Mouse (Mus musculus): ENCODE data around the gene Zfp335. TPM values are rescaled to one million over a fixed set of nuclear protein-coding genes. Genes with fewer than 3 reads are reported as not detected.

Gene Zfp335
- total and polyA plus RNA-seq, 2 experiments = 2.4 to 18.9 TPM

GRCm38 (mm10) chr2:164895885-164896284 lies 15.7 kb downstream of the Zfp335 start:
- Histone ChIP-seq H3K27ac (replicated peaks; ENCODE audit: insufficient read depth, low read depth, low read length) (no peak overlapping the region), H3K9ac (ENCODE audit: low read depth, low read length) (no peak overlapping the region), H3K4me3 (ENCODE audit: insufficient read depth, low read depth, low read length) (no peak overlapping the region), H3K4me1 (ENCODE audit: control insufficient read depth, insufficient read depth, low read length) (peaks cover 2% of the 10 kb centered on the region; the same call in 1 of the 2 replicates), H3K27me3 (ENCODE audit: control insufficient read depth, insufficient read depth, low read length) (no peaks in the 10 kb centered on the region), H3K36me3 (ENCODE audit: control insufficient read depth, insufficient read depth, low read length) (peaks cover 37% of the 10 kb centered on the region), H3K79me2 (ENCODE audit: control insufficient read depth, insufficient read depth, low read length) (no peaks in the 10 kb centered on the region)
- TF ChIP-seq CTCF (IDR thresholded peaks at IDR 0.05; ENCODE audit: low read depth, low read length) (no peak), POLR2A (IDR thresholded peaks at IDR 0.05; ENCODE audit: extremely low read depth, insufficient read depth, low read length) (no peak)
- 97% methylated on average over 6 of the region's 6 CpGs for WGBS
- DNase-seq (ENCODE audit: extremely low read depth, low read depth, low spot score) = no peak

- no peaks in the 10 kb centered on the region for H3K79me2 ChIP-seq (ENCODE audit: control insufficient read depth, insufficient read depth, low read length)
- H3K27me3 ChIP-seq (ENCODE audit: control insufficient read depth, insufficient read depth, low read length) = no peaks in the 10 kb centered on the region
- H3K36me3 ChIP-seq (ENCODE audit: control insufficient read depth, insufficient read depth, low read length) = peaks cover 34% of the 10 kb centered on the region
- H3K9ac ChIP-seq (ENCODE audit: low read depth, low read length) = no peak overlapping the region
- no peak for DNase-seq (ENCODE audit: extremely low read depth, low read depth, low spot score)
- WGBS = 74% methylated on average over 1 of the region's 1 CpGs
- no peak overlapping the region for H3K27ac ChIP-seq (replicated peaks; ENCODE audit: insufficient read depth, low read depth, low read length)
- TF ChIP-seq CTCF (IDR thresholded peaks at IDR 0.05; ENCODE audit: low read depth, low read length) = no peak
- no peak for TF ChIP-seq POLR2A (IDR thresholded peaks at IDR 0.05; ENCODE audit: extremely low read depth, insufficient read depth, low read length)
- H3K4me1 ChIP-seq (ENCODE audit: control insufficient read depth, insufficient read depth, low read length) = peaks cover 2% of the 10 kb centered on the region; the same call in 1 of the 2 replicates
- H3K4me3 ChIP-seq (ENCODE audit: insufficient read depth, low read depth, low read length) = no peak overlapping the region
Observed at GRCm38 (mm10) chr2:164894644-164895043, 16.9 kb downstream of the Zfp335 start.

- Histone ChIP-seq H3K27me3 (ENCODE audit: control insufficient read depth, insufficient read depth, low read length) (no peaks in the 10 kb centered on the region), H3K79me2 (ENCODE audit: control insufficient read depth, insufficient read depth, low read length) (no peaks in the 10 kb centered on the region), H3K4me3 (ENCODE audit: insufficient read depth, low read depth, low read length) (no peak overlapping the region), H3K9ac (ENCODE audit: low read depth, low read length) (no peak overlapping the region), H3K4me1 (ENCODE audit: control insufficient read depth, insufficient read depth, low read length) (peaks cover 2% of the 10 kb centered on the region; the same call in 1 of the 2 replicates), H3K27ac (replicated peaks; ENCODE audit: insufficient read depth, low read depth, low read length) (no peak overlapping the region), H3K36me3 (ENCODE audit: control insufficient read depth, insufficient read depth, low read length) (peaks cover 30% of the 10 kb centered on the region; the same call in 1 of the 2 replicates)
- WGBS = 81% methylated on average over 5 of the region's 5 CpGs
- no peak for TF ChIP-seq CTCF (IDR thresholded peaks at IDR 0.05; ENCODE audit: low read depth, low read length)
- no peak for TF ChIP-seq POLR2A (IDR thresholded peaks at IDR 0.05; ENCODE audit: extremely low read depth, insufficient read depth, low read length)
- no peak for DNase-seq (ENCODE audit: extremely low read depth, low read depth, low spot score)
Observed at GRCm38 (mm10) chr2:164894048-164894447, 17.5 kb downstream of the Zfp335 start.

GRCm38 (mm10) chr2:164892696-164893216 lies 18.8 kb downstream of the Zfp335 start:
- no peak overlapping the region for H3K9ac ChIP-seq (ENCODE audit: low read depth, low read length)
- no peaks in the 10 kb centered on the region for H3K27me3 ChIP-seq (ENCODE audit: control insufficient read depth, insufficient read depth, low read length)
- TF ChIP-seq POLR2A (IDR thresholded peaks at IDR 0.05; ENCODE audit: extremely low read depth, insufficient read depth, low read length) = no peak
- no peak for TF ChIP-seq CTCF (IDR thresholded peaks at IDR 0.05; ENCODE audit: low read depth, low read length)
- 87% methylated on average over 6 of the region's 6 CpGs for WGBS
- no peak overlapping the region for H3K4me3 ChIP-seq (ENCODE audit: insufficient read depth, low read depth, low read length)
- H3K27ac ChIP-seq (replicated peaks; ENCODE audit: insufficient read depth, low read depth, low read length) = no peak overlapping the region
- no peaks in the 10 kb centered on the region for H3K79me2 ChIP-seq (ENCODE audit: control insufficient read depth, insufficient read depth, low read length)
- H3K4me1 ChIP-seq (ENCODE audit: control insufficient read depth, insufficient read depth, low read length) = peaks cover 2% of the 10 kb centered on the region; the same call in 1 of the 2 replicates
- DNase-seq (ENCODE audit: extremely low read depth, low read depth, low spot score) = no peak
- peaks cover 26% of the 10 kb centered on the region; the same call in 1 of the 2 replicates for H3K36me3 ChIP-seq (ENCODE audit: control insufficient read depth, insufficient read depth, low read length)

GRCm38 (mm10) chr2:164891908-164892695 lies 19.5 kb downstream of the Zfp335 start:
- Histone ChIP-seq H3K4me3 (ENCODE audit: insufficient read depth, low read depth, low read length) (no peak overlapping the region), H3K36me3 (ENCODE audit: control insufficient read depth, insufficient read depth, low read length) (peaks cover 25% of the 10 kb centered on the region), H3K9ac (ENCODE audit: low read depth, low read length) (no peak overlapping the region), H3K79me2 (ENCODE audit: control insufficient read depth, insufficient read depth, low read length) (no peaks in the 10 kb centered on the region), H3K27me3 (ENCODE audit: control insufficient read depth, insufficient read depth, low read length) (no peaks in the 10 kb centered on the region), H3K27ac (replicated peaks; ENCODE audit: insufficient read depth, low read depth, low read length) (peak overlapping the region; percentile 26; the same call in 1 of the 2 replicates), H3K4me1 (ENCODE audit: control insufficient read depth, insufficient read depth, low read length) (peaks cover 2% of the 10 kb centered on the region; the same call in 1 of the 2 replicates)
- TF ChIP-seq POLR2A (IDR thresholded peaks at IDR 0.05; ENCODE audit: extremely low read depth, insufficient read depth, low read length) = no peak
- TF ChIP-seq CTCF (IDR thresholded peaks at IDR 0.05; ENCODE audit: low read depth, low read length) = no peak
- peak; percentile 87 for DNase-seq (ENCODE audit: extremely low read depth, low read depth, low spot score)
- 43% methylated on average over 15 of the region's 15 CpGs for WGBS

All from liver, adult 2 months (tissue).